Mouse (Mus musculus) heart, postnatal 0 days (tissue): ENCODE data around the gene Cisd2.

Experiments used
- CTCF ChIP-seq: IDR thresholded peaks from 2 replicates; pipeline ENCODE4 v1.5.1; 2016; ENCODE audit warnings: antibody characterized with exemption, control low read depth, low read depth
- EP300 ChIP-seq: IDR thresholded peaks from 2 replicates; pipeline ENCODE4 v1.6.1; 2016; ENCODE audit warnings: antibody characterized with exemption, low read depth

DNA sequence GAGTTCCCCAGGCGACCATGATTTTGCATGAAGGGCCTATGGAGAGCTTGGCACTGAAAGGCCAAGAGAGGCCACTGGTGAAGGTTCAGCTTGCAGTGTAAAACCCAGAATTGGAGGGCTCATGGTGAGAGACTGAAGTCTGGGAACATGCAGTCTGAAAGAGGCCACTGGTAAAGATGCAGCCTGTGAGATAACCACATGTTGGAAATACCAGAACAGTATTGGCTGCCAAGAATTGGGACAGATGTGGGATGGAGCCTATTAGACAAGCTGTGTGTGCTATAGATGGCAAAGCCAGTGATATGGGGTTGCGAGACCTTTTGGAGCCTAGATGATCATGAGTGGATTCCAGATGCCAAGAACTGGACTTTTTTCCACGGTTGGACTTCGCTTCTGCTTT is 43.9 kb downstream of the Cisd2 start:
- TF ChIP-seq CTCF (no peak), EP300 (no peak)
